Mouse (Mus musculus) neural tube, embryonic 15.5 days (tissue): ENCODE results near the gene Ppil6. TPM values are rescaled to one million over a fixed set of nuclear protein-coding genes. Genes with fewer than 3 reads are reported as not detected.

Source experiments
- ATAC-seq: fragments of 200-750 bp; cut with Nextera tagmentation; 2 replicates; pipeline ENCODE4 v1.8.0; 2017; ENCODE audit warnings: mild to moderate bottlenecking, moderate TSS enrichment, moderate library complexity; ENCODE audit not compliant: low FRiP score
- H3K27ac ChIP-seq: fragments of 300-500 bp; sonication (generic); replicated peaks from 2 replicates; pipeline ENCODE4 v1.5.1; 2015; ENCODE audit warnings: mild to moderate bottlenecking, inconsistent platforms
- H3K27me3 ChIP-seq: fragments of 300-500 bp; sonication (generic); replicated peaks from 2 replicates; pipeline ENCODE4 v1.6.1; 2015; ENCODE audit warnings: inconsistent platforms
- H3K36me3 ChIP-seq: fragments of 300-500 bp; sonication (generic); 2 replicates; pipeline ENCODE4 v1.6.1; 2015; ENCODE audit warnings: inconsistent platforms
- H3K4me1 ChIP-seq: fragments of 300-500 bp; sonication (generic); 2 replicates; pipeline ENCODE4 v1.6.1; 2015; ENCODE audit warnings: inconsistent platforms
- H3K4me2 ChIP-seq: fragments of 300-500 bp; sonication (generic); 2 replicates; pipeline ENCODE4 v1.6.1; 2015; ENCODE audit warnings: inconsistent platforms, mild to moderate bottlenecking, moderate library complexity
- H3K4me3 ChIP-seq: fragments of 300-500 bp; sonication (generic); replicated peaks from 2 replicates; pipeline ENCODE4 v1.5.1; 2015; ENCODE audit warnings: mild to moderate bottlenecking, inconsistent platforms
- H3K9ac ChIP-seq: fragments of 300-500 bp; sonication (generic); replicated peaks from 2 replicates; pipeline ENCODE4 v1.6.1; 2015; ENCODE audit warnings: mild to moderate bottlenecking, inconsistent platforms
- H3K9me3 ChIP-seq: fragments of 300-500 bp; sonication (generic); replicated peaks from 2 replicates; pipeline ENCODE4 v1.6.1; 2016; ENCODE audit warnings: inconsistent platforms
- WGBS: fragments of 180-500 bp; shearing (Covaris S2); methylation state at CpG from one replicate; pipeline ENCODE4 v1.1.7; 2015; ENCODE audit warnings: mixed read lengths; 5-methylcytosine and 5-hydroxymethylcytosine counted together
- polyA plus RNA-seq: library from polyadenylated mRNA; unstranded; fragments of >200 nt; fragmentation: Nextera tagmentation; extraction: Ambion mirVana; gene quantifications from 2 replicates; pipeline ENCODE4 v1.2.1, GENCODE M21; 2015

The Ppil6 gene
- polyA plus RNA-seq, 1 experiment from 2014 or later: 4.2 TPM

- H3K27ac ChIP-seq: no peak overlapping the region
- no peaks in the 10 kb centered on the region for H3K9me3 ChIP-seq
- H3K4me3 ChIP-seq: no peak overlapping the region
- H3K4me2 ChIP-seq: no peak overlapping the region
- no peak for ATAC-seq
- 79% methylated on average over 4 of the region's 4 CpGs for WGBS
- H3K27me3 ChIP-seq: no peaks in the 10 kb centered on the region
- no peaks in the 10 kb centered on the region for H3K4me1 ChIP-seq
- no peaks in the 10 kb centered on the region for H3K36me3 ChIP-seq
- no peak overlapping the region for H3K9ac ChIP-seq
Measured at GRCm38 (mm10) chr10:41514301-41514700, 24.1 kb downstream of the Ppil6 start.

- H3K9me3 ChIP-seq: no peaks in the 10 kb centered on the region
- H3K27me3 ChIP-seq: no peaks in the 10 kb centered on the region
- no peak overlapping the region for H3K9ac ChIP-seq
- no peak overlapping the region for H3K4me3 ChIP-seq
- no peaks in the 10 kb centered on the region for H3K4me1 ChIP-seq
- H3K36me3 ChIP-seq: no peaks in the 10 kb centered on the region
- no peak overlapping the region for H3K4me2 ChIP-seq
- ATAC-seq: no peak
- no peak overlapping the region for H3K27ac ChIP-seq
Measured at GRCm38 (mm10) chr10:41514921-41515320, 24.7 kb downstream of the Ppil6 start.

GRCm38 (mm10) chr10:41518508-41518980 lies 28.3 kb downstream of the Ppil6 start:
- H3K27me3 ChIP-seq: no peaks in the 10 kb centered on the region
- no peaks in the 10 kb centered on the region for H3K9me3 ChIP-seq
- peak overlapping the region; percentile 79 for H3K4me3 ChIP-seq
- under 1% methylated on average over 23 of the region's 23 CpGs for WGBS
- H3K9ac ChIP-seq: peak overlapping the region; percentile 79
- no peaks in the 10 kb centered on the region for H3K36me3 ChIP-seq
- H3K4me2 ChIP-seq: peak overlapping the region; percentile 74
- peak; percentile 56 for ATAC-seq
- H3K4me1 ChIP-seq: peaks cover 27% of the 10 kb centered on the region
- peak overlapping the region; percentile 99 for H3K27ac ChIP-seq

GRCm38 (mm10) chr10:41518981-41519618 lies 28.9 kb downstream of the Ppil6 start, which contains the start of gene Cd164:
TSS of gene Cd164 (plus strand) at chr10:41519414.
- H3K27me3 ChIP-seq: no peaks in the 10 kb centered on the region
- ATAC-seq: peak; percentile 94

DNA sequence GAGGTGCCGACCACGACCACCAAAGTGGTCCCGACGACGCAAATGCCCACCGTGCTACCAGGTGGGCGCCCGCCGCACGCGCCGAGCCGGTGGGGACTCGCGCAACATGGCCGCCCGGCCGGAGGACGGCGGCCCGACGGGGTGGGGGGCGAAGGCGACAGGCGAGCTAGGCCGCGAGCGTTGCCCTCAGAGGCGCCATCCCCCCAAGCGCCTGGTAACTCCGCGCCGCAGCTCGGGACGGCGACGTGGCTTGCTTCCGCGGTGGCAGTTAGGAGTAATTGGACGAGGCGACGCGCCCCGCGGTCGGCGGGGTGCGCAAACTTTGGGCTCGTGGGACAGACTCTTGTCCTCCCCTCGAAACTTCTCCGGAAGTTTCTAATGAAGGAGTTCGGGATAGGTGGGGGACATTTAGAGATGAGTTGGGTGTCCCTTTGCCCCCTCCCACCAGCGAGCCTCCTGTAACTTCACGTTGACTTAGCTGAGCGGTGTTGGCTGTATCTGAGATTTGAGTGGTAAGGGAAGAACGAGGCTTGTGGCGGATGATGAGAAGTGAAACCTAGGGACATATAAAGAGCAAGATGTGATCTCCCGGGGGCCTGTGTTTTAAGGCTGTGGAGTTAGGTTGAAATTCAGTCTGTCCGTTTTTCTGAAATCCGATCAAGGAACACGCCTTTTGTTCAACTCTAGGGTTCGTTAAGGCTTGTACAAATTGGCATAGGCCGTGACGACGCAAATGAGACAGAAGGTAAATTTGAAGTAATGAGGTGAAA lies 29.6 kb downstream of the Ppil6 start:
- Histone ChIP-seq H3K4me1 (peaks cover 27% of the 10 kb centered on the region), H3K27me3 (no peaks in the 10 kb centered on the region), H3K27ac (peak overlapping the region; percentile 99), H3K9ac (peak overlapping the region; percentile 79), H3K9me3 (no peaks in the 10 kb centered on the region), H3K36me3 (no peaks in the 10 kb centered on the region), H3K4me2 (peak overlapping the region; percentile 74), H3K4me3 (peak overlapping the region; percentile 79)
- ATAC-seq: peak; percentile 68; the same call in 1 of the 2 replicates
- under 1% methylated on average over 65 of the region's 65 CpGs for WGBS

More at GRCm38 (mm10) chr10:41518981-41519618, 28.9 kb downstream of the Ppil6 start, which contains the start of gene Cd164:
- under 1% methylated on average over 66 of the region's 69 CpGs for WGBS
- Histone ChIP-seq H3K4me1 (peaks cover 27% of the 10 kb centered on the region), H3K4me2 (peak within 1 kb of the TSS; percentile 74), H3K27ac (peak within 1 kb of the TSS; percentile 99), H3K9ac (peak within 1 kb of the TSS; percentile 79), H3K4me3 (peak within 1 kb of the TSS; percentile 79), H3K9me3 (no peaks in the 10 kb centered on the region), H3K36me3 (no peaks in the 10 kb centered on the region)

GRCm38 (mm10) chr10:41520410-41520673 lies 30.1 kb downstream of the Ppil6 start:
- Histone ChIP-seq H3K36me3 (no peaks in the 10 kb centered on the region), H3K9me3 (no peaks in the 10 kb centered on the region), H3K4me3 (peak overlapping the region; percentile 79), H3K9ac (peak overlapping the region; percentile 79), H3K4me1 (peaks cover 27% of the 10 kb centered on the region), H3K27ac (no peak overlapping the region), H3K4me2 (peak overlapping the region; percentile 74), H3K27me3 (no peaks in the 10 kb centered on the region)
- WGBS: 3% methylated on average over 5 of the region's 5 CpGs
- ATAC-seq: no peak

DNA sequence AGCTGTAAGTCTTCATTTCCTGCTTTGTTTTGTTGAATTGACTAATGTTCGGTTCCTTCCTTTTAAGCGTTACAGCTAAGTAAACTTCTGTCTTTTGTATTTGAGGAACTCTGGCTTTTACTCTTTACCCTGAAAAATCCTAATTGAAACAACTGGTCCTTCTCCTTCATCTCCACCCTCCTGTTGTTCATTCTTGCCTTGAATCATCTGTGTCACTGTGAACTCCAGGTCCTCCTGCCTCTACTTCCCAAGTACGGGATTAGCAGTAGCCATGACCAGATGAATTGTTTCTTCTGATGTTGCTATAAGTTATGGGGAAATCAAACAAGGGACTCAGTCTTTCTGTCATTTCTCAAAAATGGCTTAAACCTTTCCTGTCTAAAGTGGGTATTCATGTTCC lies 33.1 kb downstream of the Ppil6 start:
- 81% methylated on average over 3 of the region's 3 CpGs for WGBS

GRCm38 (mm10) chr10:41525696-41526095 lies 35.5 kb downstream of the Ppil6 start:
- 76% methylated on average over 1 of the region's 1 CpGs for WGBS
- Histone ChIP-seq H3K4me1 (peaks cover 21% of the 10 kb centered on the region), H3K27me3 (no peaks in the 10 kb centered on the region), H3K9ac (no peak overlapping the region), H3K4me2 (no peak overlapping the region), H3K36me3 (peaks cover 19% of the 10 kb centered on the region), H3K9me3 (no peaks in the 10 kb centered on the region), H3K4me3 (no peak overlapping the region), H3K27ac (no peak overlapping the region)
- ATAC-seq: no peak

More for the DNA sequence above, 33.1 kb downstream of the Ppil6 start:
- H3K9ac ChIP-seq: no peak overlapping the region
- no peak overlapping the region for H3K27ac ChIP-seq
- H3K4me1 ChIP-seq: peaks cover 27% of the 10 kb centered on the region
- no peak overlapping the region for H3K4me2 ChIP-seq
- peaks cover 6% of the 10 kb centered on the region for H3K36me3 ChIP-seq
- ATAC-seq: no peak
- no peaks in the 10 kb centered on the region for H3K27me3 ChIP-seq
- H3K9me3 ChIP-seq: no peaks in the 10 kb centered on the region
- no peak overlapping the region for H3K4me3 ChIP-seq

DNA sequence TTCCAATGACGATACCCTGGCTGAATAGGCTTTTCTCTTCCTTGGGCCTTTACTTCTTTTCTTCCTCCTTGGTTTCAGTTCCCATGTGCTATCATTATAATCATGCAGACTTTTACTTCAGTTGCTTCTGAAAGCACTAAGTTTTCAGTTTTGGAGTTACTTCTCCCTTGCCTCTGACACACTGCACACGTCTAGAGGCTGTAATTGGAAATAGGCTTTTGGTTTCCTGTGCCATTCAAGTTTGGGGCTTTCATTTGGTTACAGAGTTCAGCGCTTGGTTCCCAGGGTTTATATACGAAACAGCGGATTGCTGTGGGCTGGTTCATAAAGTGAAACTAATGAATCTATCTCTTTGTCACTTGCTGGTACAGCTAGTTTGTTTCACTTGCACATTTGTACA lies 39.7 kb downstream of the Ppil6 start:
- Histone ChIP-seq H3K4me2 (no peak overlapping the region), H3K27ac (no peak overlapping the region), H3K27me3 (no peaks in the 10 kb centered on the region), H3K4me3 (no peak overlapping the region), H3K36me3 (peaks cover 48% of the 10 kb centered on the region), H3K4me1 (no peaks in the 10 kb centered on the region), H3K9me3 (no peaks in the 10 kb centered on the region), H3K9ac (no peak overlapping the region)
- no peak for ATAC-seq
- 87% methylated on average over 5 of the region's 5 CpGs for WGBS

DNA sequence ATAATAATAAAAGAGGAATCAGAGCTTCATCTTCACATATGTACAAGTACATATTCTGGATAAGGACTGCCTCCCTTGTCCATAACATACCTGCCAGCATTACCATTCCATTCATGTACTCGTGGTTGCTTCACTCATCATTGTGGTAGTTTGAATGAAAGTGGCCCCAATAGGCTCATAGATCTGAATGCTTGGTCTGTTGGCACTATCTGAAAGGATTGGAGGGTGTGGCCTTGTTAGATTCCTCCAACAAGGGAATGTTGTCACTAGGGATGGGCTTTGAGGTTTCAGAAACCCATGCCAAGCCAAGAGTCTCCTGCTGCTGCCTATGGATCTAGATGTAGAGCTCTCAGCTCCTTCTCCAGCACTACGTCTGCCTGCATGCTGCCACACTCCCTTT lies 45.8 kb downstream of the Ppil6 start:
- 84% methylated on average over 2 of the region's 2 CpGs for WGBS
- ATAC-seq: no peak
- H3K36me3 ChIP-seq: peaks cover 50% of the 10 kb centered on the region
- no peak overlapping the region for H3K27ac ChIP-seq
- H3K9ac ChIP-seq: no peak overlapping the region
- no peak overlapping the region for H3K4me2 ChIP-seq
- no peaks in the 10 kb centered on the region for H3K9me3 ChIP-seq
- no peaks in the 10 kb centered on the region for H3K27me3 ChIP-seq
- no peak overlapping the region for H3K4me3 ChIP-seq
- no peaks in the 10 kb centered on the region for H3K4me1 ChIP-seq

DNA sequence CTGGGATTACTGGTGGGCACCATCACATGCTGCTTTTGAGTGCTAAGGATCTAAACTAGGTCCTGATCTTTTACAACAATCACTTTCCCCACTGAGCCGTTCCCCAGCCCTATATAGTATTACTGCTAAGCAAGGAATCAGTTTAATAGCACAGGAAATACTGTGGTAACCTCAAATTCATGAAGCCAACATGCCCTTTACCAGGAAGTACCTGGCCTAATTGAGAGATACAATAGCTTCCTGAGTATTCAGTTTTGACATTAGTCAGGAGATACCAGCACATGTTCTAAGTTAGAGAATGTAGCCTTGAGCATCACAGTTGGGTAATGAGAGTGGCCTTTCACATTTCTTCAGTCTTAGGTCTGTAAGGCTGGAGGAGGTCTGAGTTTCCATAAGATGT lies 46.5 kb downstream of the Ppil6 start:
- Histone ChIP-seq H3K4me2 (no peak overlapping the region), H3K27me3 (no peaks in the 10 kb centered on the region), H3K27ac (no peak overlapping the region), H3K4me1 (no peaks in the 10 kb centered on the region), H3K9me3 (no peaks in the 10 kb centered on the region), H3K36me3 (peaks cover 46% of the 10 kb centered on the region), H3K9ac (no peak overlapping the region), H3K4me3 (no peak overlapping the region)
- no peak for ATAC-seq
- 97% methylated on average over 1 of the region's 1 CpGs for WGBS
